Comparison of ENCODE assay signal across 23 mouse cellular contexts in the genomic region with DNA sequence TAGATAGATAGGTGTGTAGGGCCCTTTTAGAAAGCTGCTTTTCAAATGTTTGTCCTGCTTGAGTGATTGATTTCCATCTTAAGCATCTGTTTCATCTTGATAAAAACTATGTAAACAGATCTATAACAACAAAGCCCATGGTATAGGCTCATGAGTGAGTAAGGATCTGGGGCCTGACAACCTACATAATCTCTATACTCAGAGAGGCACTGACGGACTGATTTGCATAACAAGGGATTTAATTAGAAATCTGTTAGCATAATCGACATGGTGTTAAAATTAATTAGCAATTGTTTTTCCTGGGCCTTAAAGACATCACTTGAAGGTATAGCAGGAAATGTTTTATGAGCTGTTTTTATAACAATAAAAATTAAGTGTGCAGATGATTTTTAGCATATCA.
"Had no signal": no experiment of that assay in that cellular context is flagged by ENCODE, and none has a peak within 500 bp of the region (broad histone marks: within the 10 kb centered on the region; RNA-seq: fewer than 3 reads in every experiment).

No protein-coding gene starts in this region.

- ATAC-seq: liver, embryonic 12.5 days; midbrain, embryonic 16.5 days had no signal

- DNase-seq: kidney, adult 2 months; kidney, postnatal 25 days; layer of hippocampus, adult 9-11 months; liver; lung, adult 18-20 months; lung, postnatal 10 days; lung, postnatal 36 days; right cerebral cortex, adult 18-20 months; right cerebral cortex, postnatal 14 days; right cerebral cortex, postnatal 4 days; thymus, adult 2 months; thymus, postnatal 25 days had no signal

- H3K4me3 ChIP-seq: layer of hippocampus, adult 2 months; limb, embryonic 10.5 days; limb, embryonic 13.5 days; liver, embryonic 12.5 days; liver, embryonic 15.5 days; lung, embryonic 15.5 days; megakaryocyte, embryonic 14.5 days; midbrain, embryonic 10.5 days had no signal

- H3K4me2 ChIP-seq: limb, embryonic 13.5 days; liver, embryonic 12.5 days; liver, embryonic 15.5 days; lung, embryonic 15.5 days had no signal

- H3K36me3 ChIP-seq: limb, embryonic 10.5 days; limb, embryonic 13.5 days; liver, embryonic 12.5 days; liver, embryonic 15.5 days; lung, embryonic 15.5 days; midbrain, embryonic 10.5 days had no signal

- H3K9me3 ChIP-seq: limb, embryonic 10.5 days; limb, embryonic 13.5 days; liver, embryonic 12.5 days; liver, embryonic 15.5 days; lung, embryonic 15.5 days; midbrain, embryonic 10.5 days had no signal

- H3K27ac ChIP-seq: kidney, postnatal 0 days; layer of hippocampus, adult 2 months; limb, embryonic 10.5 days; limb, embryonic 13.5 days; liver, embryonic 12.5 days; liver, embryonic 15.5 days; lung, embryonic 15.5 days; midbrain, embryonic 10.5 days; stomach, postnatal 0 days had no signal

- H3K27me3 ChIP-seq: limb, embryonic 13.5 days; liver, embryonic 12.5 days; liver, embryonic 15.5 days; lung, embryonic 15.5 days; megakaryocyte, embryonic 14.5 days had no signal

- H3K9ac ChIP-seq: limb, embryonic 13.5 days; liver, embryonic 12.5 days; liver, embryonic 15.5 days; lung, embryonic 15.5 days had no signal

- H3K4me1 ChIP-seq: limb, embryonic 10.5 days; limb, embryonic 13.5 days; liver, embryonic 12.5 days; liver, embryonic 15.5 days; lung, embryonic 15.5 days; megakaryocyte, embryonic 14.5 days had no signal
